Mouse (Mus musculus) mouse trophoblast stem cell (cell line): ENCODE data around the gene Clec1a.
"Not testable (repeated sequence)": the region's sequence is repeated elsewhere in the genome, so short reads cannot be mapped to it uniquely, and the experiment has no call there.

ENCODE experiments used
- in situ Hi-C, 2 experiments: fragments of 300-500 bp; cut with MseI, MboI; formaldehyde crosslinking; loops; 2 replicates in 1 of 2; 3 replicates in 1 of 2; pipeline ENCODE4 v1.15.1; 2025

Clec1a gene

DNA sequence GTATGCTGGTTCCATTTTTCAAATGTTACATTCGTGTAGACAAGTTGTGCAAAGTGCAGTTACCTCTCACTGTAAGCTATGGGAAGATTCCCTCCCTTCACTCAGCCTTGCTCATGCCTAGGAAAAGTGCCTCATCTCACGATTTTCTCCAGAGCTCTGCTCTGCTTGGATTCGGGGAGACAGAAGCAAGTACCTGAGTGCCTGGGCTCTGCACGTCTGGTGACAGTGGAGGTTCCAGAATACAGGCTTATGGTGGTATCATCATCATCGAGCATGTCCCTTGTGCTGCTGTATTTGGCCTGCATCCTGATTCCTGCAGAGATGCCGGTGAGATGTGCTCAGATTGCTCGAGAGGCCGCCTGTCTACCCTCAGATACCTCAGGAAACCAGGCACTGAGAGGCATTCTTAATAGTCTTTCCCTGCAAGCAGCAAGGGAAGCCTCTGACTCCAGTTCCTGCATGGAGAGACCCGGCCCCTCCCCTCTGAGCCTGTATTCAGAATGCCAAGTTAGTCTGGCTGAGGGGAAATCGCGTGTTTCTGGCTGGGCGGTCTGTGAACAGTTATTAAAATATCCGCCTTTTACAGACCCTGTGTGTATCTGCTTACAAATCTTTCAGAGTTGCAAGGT lies at the start of gene Clec1a:
Gene Clec1a, minus strand, starts transcription at position 590 of the 629 bp plus-strand sequence.
- in situ Hi-C loops, result no loop called here

DNA sequence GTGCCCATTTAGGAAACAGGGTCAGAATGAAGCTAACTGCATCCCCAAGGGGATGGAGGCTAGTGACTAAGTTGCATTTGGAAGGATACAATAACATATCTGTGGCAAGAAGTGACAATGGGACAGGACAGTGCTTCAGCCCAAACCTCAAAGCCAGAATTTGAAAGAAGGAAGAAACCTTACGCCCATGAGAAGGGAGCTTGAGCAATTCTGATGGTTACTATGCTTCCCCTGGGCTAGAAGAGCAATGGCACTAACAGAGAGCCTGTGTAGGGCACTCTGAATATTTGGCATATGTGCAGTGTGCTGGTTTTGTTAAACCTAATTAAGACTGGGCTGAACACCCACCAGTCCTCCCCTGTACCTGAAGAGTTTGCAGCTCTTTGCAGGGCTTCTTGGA lies 47.7 kb upstream of the Clec1a start:
- in situ Hi-C loops, result not testable (repeated sequence)

DNA sequence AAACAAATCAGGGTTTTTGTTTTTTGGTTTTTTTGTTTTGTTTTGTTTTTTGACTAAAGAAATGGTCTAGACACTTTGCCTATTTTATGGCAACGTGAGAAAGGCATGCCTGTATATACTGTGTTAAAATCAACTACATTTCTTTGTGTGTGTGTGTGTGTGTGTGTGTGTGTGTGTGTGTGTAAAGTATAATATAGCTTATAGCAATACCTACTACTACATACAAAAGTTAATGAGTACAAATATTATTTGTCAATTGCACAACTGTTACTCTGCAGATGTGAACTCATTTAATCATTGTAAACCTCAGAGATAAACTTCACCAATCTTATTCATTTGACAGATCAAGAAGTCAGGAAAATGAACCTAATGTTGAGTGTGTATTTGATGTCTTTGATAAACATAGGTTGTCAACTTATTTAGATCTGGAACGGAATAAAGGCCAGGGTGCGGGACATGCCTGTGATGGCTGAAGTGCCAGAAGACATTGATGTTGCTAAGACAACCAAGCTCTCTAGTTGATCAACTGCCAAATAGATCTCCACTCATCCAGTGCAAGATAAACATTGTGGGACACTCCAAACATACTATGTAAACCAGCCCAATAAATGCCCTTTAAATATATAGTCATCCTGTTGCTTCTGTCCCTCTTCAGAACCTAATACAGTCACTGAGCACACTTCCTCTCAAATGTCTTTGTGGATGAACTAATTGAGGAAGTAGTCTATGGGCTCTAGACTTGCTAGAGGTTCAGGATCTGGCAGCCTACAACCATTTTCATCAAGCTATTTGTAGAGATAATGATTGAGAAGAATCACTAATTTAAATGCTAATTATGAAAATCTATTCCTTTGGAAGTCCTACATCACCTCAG lies 45.8 kb upstream of the Clec1a start:
- in situ Hi-C loops, result no loop called here

DNA sequence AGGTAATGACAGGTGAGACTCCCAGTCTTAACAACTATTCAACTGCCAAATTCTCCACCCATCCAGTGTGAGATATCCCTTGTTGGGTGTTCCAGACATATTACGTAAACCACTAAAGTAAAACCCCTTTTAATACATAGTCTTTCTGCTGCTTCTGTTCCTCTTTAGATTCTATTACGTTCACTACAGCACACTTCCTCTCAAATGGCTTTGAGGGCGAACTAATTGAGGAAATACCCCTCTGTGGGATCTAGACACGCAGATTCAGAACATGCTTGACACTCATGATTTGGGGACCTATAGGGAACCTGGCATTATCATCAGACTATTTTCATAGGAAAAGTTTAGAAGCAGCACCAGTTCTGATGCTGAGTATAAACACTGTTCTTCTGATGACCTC lies 43.1 kb upstream of the Clec1a start:
- in situ Hi-C loops, result no loop called here

DNA sequence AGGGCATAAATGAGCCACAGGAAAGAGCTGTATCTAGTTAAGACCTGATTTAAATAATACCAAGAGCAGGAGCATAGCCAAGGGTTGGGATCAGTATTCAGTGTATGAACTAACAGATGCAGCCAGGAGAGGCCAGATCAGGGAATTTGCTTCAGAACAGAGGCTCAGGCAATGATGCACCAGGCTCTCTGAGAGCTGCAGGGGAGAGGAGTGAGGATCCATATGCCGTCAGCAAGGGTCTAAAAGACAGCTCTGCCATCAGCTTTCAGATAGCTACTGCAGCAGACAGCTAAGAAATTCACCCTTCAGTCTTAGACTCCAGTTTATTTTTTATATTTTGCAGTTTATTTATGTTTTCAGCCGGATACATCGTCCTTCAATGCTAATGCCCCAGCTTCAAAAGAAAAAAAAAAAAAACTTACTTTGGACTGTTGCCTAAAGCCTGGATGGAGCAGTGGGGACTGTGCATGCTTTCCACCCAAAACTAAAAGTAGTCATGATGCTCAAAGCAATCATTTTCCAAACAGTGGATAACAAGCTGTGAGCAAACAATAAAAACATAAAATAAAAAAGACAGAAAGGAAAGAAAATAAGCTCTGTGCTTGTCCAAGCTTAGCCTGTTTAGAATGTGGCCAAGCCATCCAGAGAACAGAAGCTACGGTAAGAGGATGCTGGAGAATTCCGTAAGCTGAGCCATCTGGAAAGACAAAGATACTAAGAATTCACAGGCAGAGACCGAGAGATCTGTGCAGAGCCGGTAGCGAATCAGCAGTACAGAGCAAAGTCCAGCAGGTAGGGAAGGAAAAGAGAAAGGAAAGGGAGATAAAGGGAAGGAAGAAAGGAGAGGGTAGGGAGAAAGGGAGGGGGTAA lies 28.5 kb upstream of the Clec1a start:
- in situ Hi-C loops, result no loop called here

DNA sequence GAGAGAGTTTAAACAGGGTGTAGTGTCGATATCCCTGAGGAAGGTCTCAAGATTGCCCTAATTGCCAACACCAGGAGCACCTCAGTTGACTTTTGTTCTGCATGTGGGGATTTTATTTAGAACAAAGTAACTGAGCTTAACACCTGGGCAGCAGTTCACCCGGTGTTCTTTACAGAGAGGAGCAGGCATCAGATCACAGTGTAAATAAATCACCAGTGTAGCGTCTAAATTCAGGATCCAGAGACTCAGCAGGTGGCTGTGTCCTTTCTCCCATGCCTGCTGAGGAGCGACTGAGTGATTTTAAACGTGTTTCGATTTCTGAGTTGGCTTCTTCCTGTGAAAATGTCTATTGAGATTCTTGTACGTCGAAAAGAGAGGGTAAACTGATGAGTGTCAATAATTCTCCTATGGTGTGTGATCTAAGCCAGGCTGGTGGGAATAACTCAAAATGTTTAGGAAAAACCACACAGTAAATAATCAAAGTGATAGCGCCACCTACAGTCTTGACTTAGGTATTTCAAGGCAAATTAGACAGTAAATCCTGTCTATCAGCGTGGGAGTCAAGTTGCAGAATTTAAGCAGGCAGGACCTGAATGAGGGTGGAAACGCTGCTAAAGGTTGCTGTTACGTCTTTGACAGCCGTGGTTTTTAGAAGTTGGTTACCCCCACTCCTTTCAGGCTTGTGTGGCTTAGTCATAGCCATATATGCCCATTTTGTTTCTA lies 24.8 kb upstream of the Clec1a start:
- in situ Hi-C loops, result loop anchor here in 1 of 2 experiments (5.0 kb wide), 1 partner anchor 79 kb away; the partner anchor contains the start of gene Clec1b

DNA sequence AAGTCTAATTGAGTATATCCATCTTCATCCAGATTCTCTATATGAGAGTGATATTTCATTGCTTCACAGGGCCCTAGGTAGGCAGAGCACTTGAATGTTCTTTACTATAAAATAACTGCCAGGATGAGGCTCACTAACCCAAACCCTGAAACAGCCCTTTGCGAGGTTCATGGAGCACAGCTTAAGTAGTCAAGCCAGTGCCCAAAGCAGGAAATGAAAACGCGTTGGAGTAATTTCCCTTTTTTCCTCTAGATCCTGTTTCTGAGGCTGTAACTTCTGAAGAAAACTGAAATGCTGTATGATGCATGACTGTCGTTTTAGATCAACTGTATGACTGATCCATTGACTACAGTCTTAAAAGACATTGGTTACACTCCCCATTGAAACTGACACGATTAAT lies 20.8 kb upstream of the Clec1a start:
- in situ Hi-C loops, result no loop called here

DNA sequence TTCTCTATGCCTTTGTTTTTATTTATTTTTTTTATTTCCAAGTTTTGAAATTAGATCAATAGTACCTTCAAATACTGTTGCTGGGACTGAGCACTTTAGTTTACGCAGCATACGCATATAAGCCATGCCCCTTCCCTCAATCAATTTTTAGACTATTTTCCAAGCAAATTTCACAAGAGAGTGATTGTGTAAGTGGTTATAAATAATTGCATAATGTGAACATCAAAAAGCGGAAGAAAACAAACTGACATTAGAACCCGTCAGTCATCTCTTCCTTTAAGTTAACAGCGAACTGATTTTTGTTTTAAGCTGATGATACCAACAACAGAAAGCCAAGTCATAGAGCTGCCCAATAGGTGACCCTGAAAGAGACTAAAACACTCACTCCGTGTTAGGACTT lies 19.6 kb upstream of the Clec1a start:
- in situ Hi-C loops, result no loop called here

DNA sequence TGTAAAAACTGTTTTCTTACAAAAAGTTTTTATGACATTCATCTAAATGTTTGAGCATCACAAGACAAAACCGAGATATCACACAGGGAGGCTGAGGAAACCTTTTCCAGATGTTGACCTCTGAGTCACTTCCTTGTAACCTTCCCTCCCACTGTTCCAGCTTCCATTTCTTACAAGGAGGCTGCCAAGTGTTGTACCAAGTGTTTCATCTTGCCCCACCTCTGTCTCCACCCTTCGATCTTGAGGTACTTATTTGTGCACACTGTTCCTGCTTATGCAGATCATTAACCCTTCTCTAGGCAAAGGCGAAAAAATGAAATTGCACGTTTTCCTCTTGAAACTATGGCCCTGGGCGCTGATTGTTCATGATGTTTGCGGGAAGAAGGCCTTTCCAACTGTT lies 2.1 kb downstream of the Clec1a start:
- in situ Hi-C loops, result no loop called here

DNA sequence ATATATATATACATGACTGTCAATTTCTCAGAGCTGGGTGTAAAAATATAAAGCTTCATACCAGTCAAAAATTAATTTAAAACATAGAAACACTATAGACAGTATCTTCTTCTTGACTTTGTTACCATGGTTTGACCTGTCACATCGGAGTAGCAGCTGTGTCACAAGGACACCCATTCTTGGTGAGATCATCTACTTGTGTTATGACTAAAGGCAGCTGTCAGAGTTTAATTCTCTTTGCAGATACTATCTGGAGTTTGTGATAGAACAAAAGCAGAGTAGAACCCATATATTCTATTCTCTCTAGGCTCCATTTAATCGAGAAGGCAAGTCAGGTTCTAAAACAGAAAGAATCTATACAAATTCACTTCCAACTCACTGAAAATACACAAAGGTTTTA lies 13.8 kb downstream of the Clec1a start:
- in situ Hi-C loops, result no loop called here

DNA sequence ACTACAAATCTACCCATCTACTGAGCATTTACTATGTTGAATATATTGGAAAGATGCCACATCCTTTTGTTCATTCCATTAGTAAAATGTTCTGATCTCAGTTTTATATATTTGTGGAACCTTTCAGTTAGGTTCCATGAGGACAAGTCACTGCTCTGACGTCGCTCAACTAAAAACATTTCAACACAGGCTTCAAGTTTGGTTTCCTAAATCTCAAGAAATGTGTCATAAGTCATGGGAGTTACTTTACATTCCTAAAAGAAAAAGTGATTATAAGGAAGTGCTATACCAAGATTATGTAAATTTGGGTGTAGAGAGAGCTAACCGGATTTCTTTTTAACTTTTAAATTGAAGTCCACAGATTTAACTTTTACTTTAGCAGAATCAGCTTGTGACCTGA lies 15.8 kb downstream of the Clec1a start:
- in situ Hi-C loops, result no loop called here

DNA sequence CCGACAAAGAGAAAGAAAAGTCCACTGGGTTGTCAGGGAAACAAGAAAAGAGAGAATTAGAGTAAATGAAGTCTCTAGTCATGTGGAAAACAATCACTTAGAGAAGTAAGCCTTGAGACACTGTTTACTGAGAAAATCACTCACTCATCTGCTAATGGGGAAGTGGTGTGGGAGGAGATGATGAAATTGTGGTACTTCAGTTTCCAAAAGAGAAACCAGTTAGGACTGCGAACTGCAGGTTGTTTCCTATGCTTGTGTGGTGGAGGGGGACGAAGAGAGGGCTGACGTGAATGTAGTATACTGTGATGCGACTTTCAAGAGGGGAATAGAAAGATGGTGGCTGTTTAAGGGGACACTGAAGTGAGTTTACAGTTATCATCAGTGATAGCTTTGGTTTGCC lies 17.6 kb downstream of the Clec1a start:
- in situ Hi-C loops, result no loop called here

DNA sequence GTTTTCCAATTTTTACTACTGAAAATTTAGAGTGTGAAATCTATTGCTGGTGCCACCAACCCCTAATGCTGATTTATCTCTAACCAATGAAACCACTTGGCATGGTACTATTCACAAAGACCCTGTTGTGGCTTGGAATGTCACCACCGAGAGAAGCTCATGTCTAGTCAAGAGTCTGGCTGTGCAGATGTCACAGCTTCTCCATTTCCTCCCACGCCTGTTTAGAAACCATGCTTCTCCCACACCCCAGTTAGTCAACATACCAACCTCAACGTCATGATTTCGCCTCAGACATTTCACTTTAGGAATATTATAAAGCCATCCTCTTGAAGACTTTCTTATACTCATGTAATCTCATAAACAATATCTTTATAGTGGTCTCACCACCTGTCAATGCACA lies 24.5 kb downstream of the Clec1a start:
- in situ Hi-C loops, result no loop called here

DNA sequence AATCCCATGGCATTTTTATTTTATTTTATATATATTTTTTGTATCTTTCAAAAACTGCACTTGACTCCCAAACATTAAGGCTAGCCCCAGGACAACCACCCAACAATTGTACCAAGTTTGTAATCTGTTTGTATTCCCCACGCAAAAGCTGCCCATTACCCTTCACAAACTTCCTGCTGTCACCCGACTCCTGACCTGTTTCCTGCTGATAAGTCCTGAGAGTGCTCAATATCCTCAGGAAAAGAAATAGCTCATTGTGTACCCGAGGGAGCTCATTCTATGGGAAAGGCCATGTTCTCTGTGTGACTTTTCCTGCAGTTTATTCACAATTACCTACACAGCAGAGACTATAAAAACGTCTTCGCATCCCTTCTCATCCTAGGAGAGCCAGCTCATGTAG lies 26.0 kb downstream of the Clec1a start:
- in situ Hi-C loops, result no loop called here

DNA sequence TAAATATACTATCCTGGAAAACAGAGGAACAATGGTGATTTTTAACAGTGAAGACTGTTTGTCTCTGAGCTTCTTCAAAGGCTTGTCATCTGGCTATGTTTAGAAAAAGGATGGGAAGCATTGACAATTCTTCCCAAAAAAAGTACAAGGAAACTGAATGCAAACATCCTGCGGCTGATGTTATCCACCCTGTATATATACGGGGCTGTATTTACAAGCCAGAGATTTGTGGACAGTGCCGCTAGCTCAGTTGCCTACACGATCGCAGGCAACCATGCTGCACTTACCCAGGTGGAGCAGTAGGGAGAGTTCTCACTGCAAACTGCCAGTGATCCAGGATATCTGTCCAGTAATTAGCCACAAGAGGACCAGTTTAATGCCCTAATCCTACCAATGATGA lies 26.6 kb downstream of the Clec1a start:
- in situ Hi-C loops, result no loop called here

DNA sequence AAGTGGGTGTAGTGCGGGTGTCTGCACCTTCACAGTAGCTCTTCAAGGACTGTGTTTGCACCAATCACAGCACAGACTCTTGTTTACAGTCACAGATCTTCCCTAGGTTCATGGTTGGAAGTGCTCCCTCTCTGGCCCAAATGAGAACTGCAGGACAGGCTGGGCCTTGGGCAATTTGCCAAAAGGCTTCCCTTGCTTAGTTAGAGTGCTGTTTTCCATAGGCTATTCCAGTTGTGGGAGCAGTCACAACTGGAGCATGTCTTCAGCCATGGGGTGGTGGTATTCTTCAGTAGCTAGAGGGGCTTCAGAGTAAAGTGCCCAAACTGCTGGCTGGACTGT lies 28.1 kb downstream of the Clec1a start:
- in situ Hi-C loops, result no loop called here

DNA sequence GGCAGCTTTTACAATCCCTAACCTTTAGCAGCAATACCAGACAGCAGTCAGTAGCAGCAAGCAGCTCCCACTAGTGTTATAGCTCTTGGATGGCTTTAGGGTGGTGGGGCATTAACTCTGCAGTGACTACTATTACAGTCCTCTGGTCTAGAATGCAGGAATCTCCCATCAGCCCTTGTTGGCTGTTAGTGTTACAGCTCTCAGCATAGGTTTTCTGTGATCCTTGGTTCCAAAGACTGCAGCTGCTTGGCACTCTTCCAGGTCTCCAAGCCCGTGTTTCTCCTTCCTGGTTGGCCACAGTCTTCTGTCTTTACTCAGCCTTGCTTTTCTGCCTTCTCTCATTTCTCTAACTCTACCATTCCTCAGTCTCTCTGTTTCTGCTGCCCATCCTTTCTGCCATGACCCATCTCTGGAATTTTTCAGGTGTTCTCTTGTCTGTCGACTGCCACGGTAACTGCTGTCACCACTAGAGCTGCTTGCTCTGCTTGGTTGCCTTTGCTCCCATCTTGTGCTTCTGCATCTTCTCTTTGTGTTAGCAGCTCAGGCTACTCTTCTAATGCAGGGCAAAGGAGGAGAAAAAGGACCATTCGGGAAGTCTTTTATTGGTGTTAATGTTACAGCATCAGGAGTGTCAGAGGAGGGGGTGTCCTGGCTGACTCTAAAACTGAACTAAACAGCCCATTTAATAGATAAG lies 28.6 kb downstream of the Clec1a start:
- in situ Hi-C loops, result no loop called here

DNA sequence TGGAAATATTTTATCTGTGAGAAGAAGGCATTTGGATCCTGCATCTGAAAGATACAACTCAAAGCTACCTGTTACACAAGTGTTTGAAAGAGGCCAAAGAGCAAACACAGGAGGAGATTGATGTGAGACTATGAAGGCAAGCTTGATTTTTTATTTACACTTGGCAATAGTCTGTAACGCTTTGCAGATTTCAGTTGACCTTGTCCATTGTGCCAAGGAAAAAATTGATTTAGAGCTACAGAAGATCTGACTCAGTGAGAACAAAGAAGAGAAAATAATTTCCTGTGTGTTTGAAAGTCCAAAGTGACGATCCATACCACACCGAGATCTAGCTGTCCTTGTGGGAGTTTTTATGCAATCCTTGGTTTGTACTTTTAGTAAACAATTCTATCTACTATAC lies 29.5 kb downstream of the Clec1a start:
- in situ Hi-C loops, result no loop called here

DNA sequence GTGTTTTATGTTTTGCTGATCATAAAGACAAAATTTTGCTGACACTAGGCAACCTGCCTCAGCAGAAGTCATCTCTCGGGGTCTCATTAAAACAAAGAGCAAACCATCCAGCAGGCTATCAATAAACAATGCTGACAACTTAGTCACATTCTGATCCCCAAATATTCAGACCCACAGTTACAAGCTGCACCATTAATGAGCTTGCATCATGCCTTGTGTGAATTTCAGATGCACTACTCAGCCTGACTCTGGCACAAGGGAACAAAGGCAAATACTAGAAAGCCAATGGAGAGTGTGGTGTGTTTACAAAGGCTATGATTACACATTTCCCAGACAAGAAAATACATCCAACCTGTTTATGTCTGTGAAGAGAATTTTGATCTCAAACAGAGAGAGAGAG lies 37.6 kb downstream of the Clec1a start:
- in situ Hi-C loops, result no loop called here

DNA sequence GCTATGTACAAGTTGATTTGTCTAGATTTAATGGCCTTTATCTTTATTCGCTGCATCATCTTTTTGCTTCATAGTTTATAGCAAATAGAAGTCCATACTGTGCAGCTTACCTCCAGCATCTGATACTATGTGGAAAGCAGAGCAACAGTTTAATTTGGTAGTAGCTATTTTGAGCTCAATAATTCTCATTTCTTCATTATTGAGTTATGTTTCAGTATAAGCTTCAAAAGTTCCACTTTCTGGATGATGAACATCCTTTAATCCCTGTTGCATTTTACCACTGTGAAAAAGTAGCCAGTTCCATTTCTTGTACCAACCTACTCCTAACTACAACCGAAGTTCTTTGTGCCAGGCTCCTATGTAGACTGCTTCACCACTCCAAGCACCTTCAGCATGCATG lies 43.2 kb downstream of the Clec1a start, which contains the start of gene Clec9a:
Gene Clec9a, plus strand, starts transcription at position 301 of the 400 bp plus-strand sequence.
- in situ Hi-C loops, result no loop called here

DNA sequence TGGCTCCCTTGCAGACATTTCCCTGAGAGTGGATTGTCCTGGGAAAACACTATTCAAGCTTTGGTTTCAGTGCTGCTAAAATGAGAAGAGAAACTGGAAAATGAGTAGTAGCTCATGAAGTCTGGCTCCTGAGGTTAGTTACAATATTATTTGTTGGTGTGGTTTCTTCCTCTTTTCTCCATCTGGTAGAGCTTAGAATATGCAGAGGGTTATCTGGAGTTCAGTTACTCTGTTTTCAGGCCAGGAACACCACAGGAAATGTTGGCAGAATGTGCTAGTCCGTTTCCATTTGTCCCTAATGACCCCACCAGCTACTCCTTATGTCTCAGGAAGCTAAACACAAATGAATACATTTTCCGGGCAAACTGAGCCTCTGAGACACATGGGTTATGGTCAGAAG lies 44.5 kb downstream of the Clec1a start:
- in situ Hi-C loops, result no loop called here
